Mouse (Mus musculus) lung, embryonic 16.5 days (tissue): Measurements from ENCODE around the gene Sertad2. TPM values are rescaled to one million over a fixed set of nuclear protein-coding genes. Genes with fewer than 3 reads are reported as not detected.

ENCODE experiments used
- ATAC-seq: fragments of 200-750 bp; cut with Nextera tagmentation; 2 replicates; pipeline ENCODE4 v1.8.0; 2017; ENCODE audit warnings: low read depth, mild to moderate bottlenecking, moderate library complexity
- H3K27ac ChIP-seq: fragments of 300-500 bp; sonication (generic); 2 replicates; pipeline ENCODE4 v1.5.1; 2014; ENCODE audit warnings: mild to moderate bottlenecking, control low read depth, low read length
- H3K27me3 ChIP-seq: fragments of 300-500 bp; sonication (generic); 2 replicates; pipeline ENCODE4 v1.6.1; 2014; ENCODE audit warnings: low read depth, low read length, mixed read lengths; ENCODE audit not compliant: control insufficient read depth, insufficient read depth
- H3K36me3 ChIP-seq: fragments of 300-500 bp; sonication (generic); 2 replicates; pipeline ENCODE4 v1.6.1; 2014; ENCODE audit warnings: low read length; ENCODE audit not compliant: control insufficient read depth, insufficient read depth
- H3K4me1 ChIP-seq: fragments of 300-500 bp; sonication (generic); replicated peaks from 2 replicates; pipeline ENCODE4 v1.6.1; 2014; ENCODE audit warnings: low read length, mixed read lengths; ENCODE audit not compliant: control insufficient read depth, insufficient read depth
- H3K4me2 ChIP-seq: fragments of 300-500 bp; sonication (generic); 2 replicates; pipeline ENCODE4 v1.6.1; 2014; ENCODE audit warnings: low read depth, low read length, control low read depth
- H3K4me3 ChIP-seq: fragments of 300-500 bp; sonication (generic); 2 replicates; pipeline ENCODE4 v1.5.1; 2014; ENCODE audit warnings: mild to moderate bottlenecking, low read length, control low read depth
- H3K9ac ChIP-seq: fragments of 300-500 bp; sonication (generic); 2 replicates; pipeline ENCODE4 v1.6.1; 2014; ENCODE audit warnings: low read length, control low read depth
- H3K9me3 ChIP-seq: fragments of 300-500 bp; sonication (generic); 2 replicates; pipeline ENCODE4 v1.6.1; 2016; ENCODE audit warnings: low read length; ENCODE audit not compliant: control insufficient read depth
- WGBS: fragments of 180-500 bp; shearing (Covaris S2); extraction: QIAGEN DNeasy Blood & Tissue Kit; methylation state at CpG from one replicate; pipeline ENCODE4 v1.1.7; 2014; 5-methylcytosine and 5-hydroxymethylcytosine counted together
- polyA plus RNA-seq: library from polyadenylated mRNA; unstranded; fragments of >200 nt; fragmentation: Nextera tagmentation; extraction: Ambion mirVana; gene quantifications from 2 replicates; pipeline ENCODE4 v1.2.1, GENCODE M21; 2015

Sertad2 gene
- polyA plus RNA-seq, 1 experiment from 2014 or later: 45.0 TPM

DNA sequence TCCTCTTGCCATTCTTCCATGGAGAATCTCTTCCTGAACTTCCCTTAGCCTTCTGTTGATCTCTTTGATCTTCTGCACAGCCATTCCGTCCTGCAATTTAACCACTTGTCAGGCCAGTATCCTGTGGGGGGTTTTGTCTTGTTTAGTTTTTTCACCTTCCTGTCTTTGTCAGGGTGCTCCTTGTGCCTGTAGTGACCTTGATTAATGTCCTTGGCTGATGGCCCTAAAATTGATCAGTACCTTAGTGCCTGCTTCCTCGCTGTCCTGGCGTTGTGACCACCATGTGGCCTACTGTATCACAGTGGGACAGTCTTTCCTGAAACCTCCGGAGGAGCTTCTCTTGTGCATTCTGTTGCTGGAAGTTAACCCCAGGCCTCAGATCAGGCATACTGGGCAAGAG is 70.2 kb downstream of the Sertad2 start:
- Histone ChIP-seq H3K36me3 (no peaks in the 10 kb centered on the region), H3K9me3 (no peaks in the 10 kb centered on the region), H3K9ac (no peak overlapping the region), H3K4me2 (no peak overlapping the region), H3K4me1 (peaks cover 10% of the 10 kb centered on the region; the same call in 1 of the 2 replicates), H3K27me3 (no peaks in the 10 kb centered on the region), H3K27ac (no peak overlapping the region), H3K4me3 (no peak overlapping the region)
- ATAC-seq: peak; percentile 52
- WGBS: 66% methylated on average over 4 of the region's 4 CpGs

DNA sequence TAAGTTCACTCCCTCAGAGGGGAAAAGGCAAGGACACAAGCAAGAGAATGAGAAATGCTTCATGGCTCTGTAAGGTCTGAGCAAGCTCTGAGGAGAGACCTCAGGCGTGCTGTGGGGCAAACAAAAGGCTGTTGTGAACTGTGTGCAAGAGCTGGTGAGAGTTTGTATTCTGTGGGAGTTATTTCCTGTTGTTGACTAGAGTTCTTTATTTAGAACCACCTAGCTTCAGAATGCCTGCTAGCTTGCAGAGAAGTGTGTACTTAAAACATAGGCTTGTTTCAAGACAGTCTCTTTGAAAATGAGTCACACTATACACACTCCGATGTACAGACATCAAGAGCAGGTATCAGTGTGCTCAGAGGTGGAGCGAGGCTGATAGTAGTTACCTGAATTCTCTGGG is 73.0 kb downstream of the Sertad2 start:
- Histone ChIP-seq H3K9ac (no peak overlapping the region), H3K4me2 (no peak overlapping the region), H3K27ac (peak overlapping the region; percentile 56), H3K4me3 (no peak overlapping the region), H3K36me3 (no peaks in the 10 kb centered on the region), H3K4me1 (peaks cover 10% of the 10 kb centered on the region; the same call in 1 of the 2 replicates), H3K27me3 (no peaks in the 10 kb centered on the region), H3K9me3 (no peaks in the 10 kb centered on the region)
- peak; percentile 47; the same call in 1 of the 2 replicates for ATAC-seq
- WGBS: 41% methylated on average over 3 of the region's 3 CpGs

DNA sequence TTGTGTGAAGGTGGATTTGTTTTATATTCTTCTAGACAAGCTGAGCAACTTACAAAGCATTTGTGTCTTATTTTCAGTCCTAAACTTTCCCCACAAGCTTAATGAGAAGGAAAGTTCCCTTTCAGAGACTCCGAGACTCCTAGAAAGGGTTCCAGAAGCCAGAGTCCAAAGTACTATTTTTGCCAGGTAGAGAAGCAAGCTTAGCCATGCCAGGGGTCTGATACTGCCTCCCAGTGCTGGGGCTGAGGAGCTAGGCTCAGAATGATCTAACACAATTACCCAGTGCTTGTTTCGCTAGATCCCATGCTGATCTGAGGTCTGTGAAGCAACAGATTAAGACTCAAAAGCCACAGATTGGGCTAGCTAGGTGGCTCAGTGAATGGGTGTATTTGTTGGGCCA is 84.1 kb downstream of the Sertad2 start:
- H3K4me3 ChIP-seq: no peak overlapping the region
- no peak for ATAC-seq
- 86% methylated on average over 2 of the region's 2 CpGs for WGBS

DNA sequence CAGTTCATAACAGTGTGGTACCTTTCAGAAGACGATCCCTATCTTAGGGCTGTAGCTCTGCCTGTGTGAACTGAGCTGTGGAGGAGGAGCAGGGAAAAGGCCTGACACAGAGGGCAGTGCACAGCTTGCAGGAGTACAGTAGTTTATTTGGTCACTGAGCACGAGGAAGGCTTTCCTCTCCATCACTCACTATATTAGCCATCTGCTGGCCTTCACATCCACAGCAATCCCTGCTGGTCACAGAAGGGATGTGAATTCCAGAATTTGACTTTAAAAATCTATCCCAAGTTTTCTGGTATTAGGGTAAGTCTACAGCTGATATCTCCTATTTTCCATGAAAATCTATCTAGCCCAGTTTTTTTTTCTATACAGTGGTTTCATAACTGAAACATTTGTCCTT is 85.2 kb downstream of the Sertad2 start:
- Histone ChIP-seq H3K36me3 (no peaks in the 10 kb centered on the region), H3K4me2 (no peak overlapping the region), H3K27ac (no peak overlapping the region), H3K9me3 (no peaks in the 10 kb centered on the region), H3K4me1 (peaks cover 2% of the 10 kb centered on the region), H3K9ac (no peak overlapping the region), H3K4me3 (no peak overlapping the region), H3K27me3 (no peaks in the 10 kb centered on the region)
- no peak for ATAC-seq
- 22% methylated on average over 2 of the region's 2 CpGs for WGBS

More for the DNA sequence above, 84.1 kb downstream of the Sertad2 start:
- H3K4me2 ChIP-seq: no peak overlapping the region
- H3K36me3 ChIP-seq: no peaks in the 10 kb centered on the region
- no peaks in the 10 kb centered on the region for H3K9me3 ChIP-seq
- peaks cover 2% of the 10 kb centered on the region for H3K4me1 ChIP-seq
- no peaks in the 10 kb centered on the region for H3K27me3 ChIP-seq
- H3K9ac ChIP-seq: no peak overlapping the region
- no peak overlapping the region for H3K27ac ChIP-seq

DNA sequence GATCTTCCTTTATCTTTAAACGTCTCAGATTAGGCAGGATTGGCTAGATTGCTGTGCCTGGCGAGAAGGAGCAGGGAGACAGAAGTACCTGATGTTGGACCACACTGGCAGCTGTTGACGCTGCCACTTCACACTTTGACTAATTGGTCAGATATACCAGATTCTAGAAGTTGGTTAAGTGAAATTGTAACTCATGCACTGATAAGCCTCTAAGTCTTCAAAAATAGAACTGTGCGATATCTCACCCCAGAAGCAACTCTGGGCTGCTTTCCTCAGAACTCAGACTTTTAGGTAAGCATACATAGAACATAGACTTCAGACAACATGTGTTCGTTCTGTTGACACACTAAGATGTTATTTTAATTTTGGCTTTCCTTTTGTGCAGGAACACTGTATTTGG is 86.6 kb downstream of the Sertad2 start:
- ATAC-seq: no peak
- Histone ChIP-seq H3K27ac (no peak overlapping the region), H3K4me1 (peaks cover 13% of the 10 kb centered on the region), H3K9me3 (no peaks in the 10 kb centered on the region), H3K36me3 (no peaks in the 10 kb centered on the region), H3K9ac (no peak overlapping the region), H3K27me3 (no peaks in the 10 kb centered on the region), H3K4me3 (no peak overlapping the region), H3K4me2 (no peak overlapping the region)
- WGBS: 82% methylated on average over 5 of the region's 5 CpGs

DNA sequence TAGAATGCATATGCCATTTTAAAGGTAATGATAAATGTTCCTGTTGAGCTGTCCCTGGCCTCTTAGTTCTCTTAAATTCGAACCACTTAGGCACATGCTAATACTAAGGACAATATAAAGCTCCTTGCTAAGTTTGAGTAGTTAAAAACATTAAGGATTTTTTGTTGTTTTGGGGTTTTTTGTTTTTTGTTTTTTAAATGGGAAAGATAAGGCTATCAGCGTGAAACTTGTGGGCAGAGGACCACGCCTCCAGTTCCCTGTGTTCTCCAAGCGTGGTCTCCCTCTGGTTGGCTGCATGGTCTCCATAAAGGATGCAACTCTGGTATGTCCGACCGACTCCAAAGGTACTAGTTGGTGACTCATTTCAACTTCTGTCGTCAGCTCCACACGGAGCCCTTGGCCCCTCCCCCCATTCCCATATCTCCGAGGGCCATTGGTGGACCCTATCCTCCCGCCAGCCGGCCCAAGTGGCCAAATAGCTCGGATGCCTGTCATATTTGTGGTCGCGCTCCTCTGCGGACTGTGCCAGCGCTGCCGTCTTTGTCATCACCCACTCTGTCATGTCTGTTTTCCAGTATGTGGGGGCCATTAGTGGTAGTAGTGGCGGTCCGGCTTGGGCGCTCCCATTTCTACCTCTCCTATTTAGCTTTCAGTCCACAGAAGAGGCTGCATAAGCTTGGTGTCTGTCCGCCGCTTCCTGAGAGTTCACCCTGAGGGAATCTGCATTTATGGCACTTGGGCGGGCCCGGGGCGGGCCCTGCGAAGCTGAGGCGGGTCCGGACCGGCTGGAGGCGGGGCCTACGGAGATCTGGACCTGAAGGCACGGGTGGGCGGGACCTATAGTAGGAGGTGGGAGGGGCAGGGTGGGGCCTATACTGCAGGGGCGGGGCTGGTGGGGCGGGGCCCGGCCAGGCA is 88.2 kb downstream of the Sertad2 start:
- no peaks in the 10 kb centered on the region for H3K27me3 ChIP-seq
- H3K27ac ChIP-seq: peak overlapping the region; percentile 100
- peak overlapping the region; percentile 55 for H3K4me2 ChIP-seq
- peak overlapping the region; percentile 51 for H3K9ac ChIP-seq
- 3% methylated on average over 32 of the region's 36 CpGs for WGBS
- H3K9me3 ChIP-seq: no peaks in the 10 kb centered on the region
- peak; percentile 92 for ATAC-seq
- H3K4me1 ChIP-seq: peaks cover 22% of the 10 kb centered on the region
- no peaks in the 10 kb centered on the region for H3K36me3 ChIP-seq
- peak overlapping the region; percentile 74 for H3K4me3 ChIP-seq

DNA sequence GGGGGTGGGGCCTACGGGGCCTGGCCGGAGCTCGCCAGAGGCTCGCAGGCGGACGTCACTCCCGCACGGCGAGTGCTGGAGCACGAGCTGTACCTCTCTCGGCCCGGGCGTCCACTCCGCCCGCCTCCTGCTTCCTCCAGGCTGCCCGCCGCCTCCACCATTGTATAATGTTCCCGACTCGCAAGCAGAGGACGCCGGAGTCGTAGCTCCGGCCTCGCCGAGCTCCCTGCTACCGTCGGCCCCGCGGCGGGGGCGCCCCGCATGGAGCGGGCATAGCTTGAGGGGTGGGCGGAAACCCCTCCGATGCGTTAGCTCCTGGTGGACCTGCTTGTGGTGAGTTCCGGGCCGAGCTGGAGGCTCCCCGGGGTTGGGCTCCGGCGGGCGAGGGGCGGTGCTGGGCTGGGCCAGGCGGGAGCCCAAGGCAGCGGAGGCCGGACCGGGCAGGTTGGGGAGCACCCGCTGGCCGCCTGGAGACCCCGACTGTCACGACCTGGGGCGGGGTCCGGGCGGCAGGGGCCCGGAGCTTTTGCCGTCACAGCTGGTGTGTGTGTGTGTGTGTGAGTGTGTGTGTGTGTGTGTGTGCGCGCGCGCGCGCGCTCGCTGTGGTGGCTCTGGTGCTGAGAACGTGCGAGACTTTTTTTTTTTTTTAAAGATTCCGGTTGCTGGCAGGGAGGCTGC is 89.0 kb downstream of the Sertad2 start:
- WGBS: under 1% methylated on average over 43 of the region's 67 CpGs
- Histone ChIP-seq H3K4me1 (peaks cover 25% of the 10 kb centered on the region), H3K9me3 (no peaks in the 10 kb centered on the region), H3K9ac (peak overlapping the region; percentile 89), H3K4me2 (peak overlapping the region; percentile 66), H3K4me3 (peak overlapping the region; percentile 74), H3K27me3 (no peaks in the 10 kb centered on the region), H3K27ac (peak overlapping the region; percentile 100), H3K36me3 (no peaks in the 10 kb centered on the region)
- peak; percentile 94 for ATAC-seq

DNA sequence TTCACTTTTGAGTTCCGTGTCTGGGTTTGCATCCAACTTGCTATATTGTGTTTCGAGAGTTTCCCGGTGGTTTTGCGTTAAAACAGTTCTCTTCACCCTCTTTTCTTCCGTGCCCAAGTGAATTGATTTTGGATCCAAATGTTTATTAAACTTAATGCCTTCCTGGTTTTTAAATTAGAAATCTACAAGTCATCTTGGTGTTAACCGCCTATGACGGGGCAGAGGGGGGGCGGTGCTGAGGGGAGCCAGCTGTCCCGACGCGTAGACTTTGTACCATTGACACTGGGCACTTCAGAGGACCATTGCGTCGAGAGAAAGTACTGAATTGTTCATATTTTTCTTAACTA is 89.5 kb downstream of the Sertad2 start:
- peak overlapping the region; percentile 74 for H3K4me3 ChIP-seq
- H3K27me3 ChIP-seq: no peaks in the 10 kb centered on the region
- no peak for ATAC-seq
- H3K4me2 ChIP-seq: peak overlapping the region; percentile 66
- H3K27ac ChIP-seq: peak overlapping the region; percentile 100
- peak overlapping the region; percentile 89 for H3K9ac ChIP-seq
- H3K9me3 ChIP-seq: no peaks in the 10 kb centered on the region
- H3K4me1 ChIP-seq: peaks cover 25% of the 10 kb centered on the region
- WGBS: under 1% methylated on average over 13 of the region's 13 CpGs
- no peaks in the 10 kb centered on the region for H3K36me3 ChIP-seq

DNA sequence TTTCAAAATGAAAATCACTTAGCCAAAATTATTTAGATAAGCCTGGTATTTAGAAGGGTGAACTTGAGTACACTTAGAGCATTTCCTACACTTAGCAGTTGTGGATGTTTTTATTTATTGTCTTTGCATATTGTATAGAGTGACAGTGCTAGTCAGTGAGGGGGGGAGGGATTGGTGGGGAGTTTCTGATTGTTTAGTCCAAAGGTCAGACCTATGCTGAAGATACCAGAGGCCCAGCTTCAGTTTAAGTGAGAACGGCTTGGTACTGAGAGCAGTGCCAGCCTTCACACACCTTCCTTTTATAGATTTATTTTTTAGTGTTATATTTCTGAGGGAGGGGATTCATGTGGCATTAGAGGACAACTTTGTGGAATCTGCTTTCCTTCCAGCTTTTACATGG is 91.5 kb downstream of the Sertad2 start:
- H3K4me3 ChIP-seq: no peak overlapping the region
- WGBS: 72% methylated on average over 1 of the region's 1 CpGs

More for the DNA sequence above, 91.5 kb downstream of the Sertad2 start:
- Histone ChIP-seq H3K9me3 (no peaks in the 10 kb centered on the region), H3K4me1 (peaks cover 30% of the 10 kb centered on the region), H3K36me3 (no peaks in the 10 kb centered on the region), H3K4me2 (no peak overlapping the region), H3K9ac (no peak overlapping the region), H3K27ac (no peak overlapping the region), H3K27me3 (no peaks in the 10 kb centered on the region)
- ATAC-seq: no peak
